Mouse (Mus musculus) heart, postnatal 0 days (tissue): ENCODE data around the gene Fer1l4.

Experiments
- CTCF ChIP-seq: IDR thresholded peaks from 2 replicates; pipeline ENCODE4 v1.5.1; 2016; ENCODE audit warnings: antibody characterized with exemption, control low read depth, low read depth
- EP300 ChIP-seq: IDR thresholded peaks from 2 replicates; pipeline ENCODE4 v1.6.1; 2016; ENCODE audit warnings: antibody characterized with exemption, low read depth

DNA sequence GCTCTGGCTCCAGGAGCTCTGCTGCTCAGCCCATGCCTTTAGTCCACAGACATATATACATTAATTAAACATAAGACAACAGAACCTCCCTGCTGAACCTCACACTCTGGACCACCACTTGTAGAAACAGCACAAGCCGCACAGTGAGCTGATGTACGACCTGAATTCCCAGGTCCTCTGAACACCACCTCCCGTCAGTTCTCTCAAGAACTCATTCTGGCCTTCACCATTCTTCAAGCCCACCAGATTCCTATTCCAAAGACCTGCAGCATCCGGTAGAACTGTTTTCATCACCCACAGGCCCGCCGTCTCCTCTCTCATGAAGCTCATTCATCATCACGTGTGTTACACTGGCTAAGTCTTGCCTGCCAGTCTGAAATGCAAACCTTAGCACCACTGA lies 27.6 kb upstream of the Fer1l4 start:
- TF ChIP-seq CTCF (no peak), EP300 (no peak)
